Mouse (Mus musculus) c-Kit-positive CD71-positive TER-119-positive erythroid progenitor cells, embryonic 14.5 days (primary cell): ENCODE data around the gene Slc6a1.
A peak's percentile ranks its signal among the peaks of the same experiment; 100 is the strongest.
"Not testable (repeated sequence)": the region's sequence is repeated elsewhere in the genome, so short reads cannot be mapped to it uniquely, and the experiment has no call there.

Source experiments
- DNase-seq: peaks from one replicate; pipeline ENCODE4 v3.0.0-alpha.2; 2013; ENCODE audit warnings: low spot score

Gene Slc6a1

GRCm38 (mm10) chr6:114290184-114290583 lies 7.7 kb downstream of the Slc6a1 start:
- DNase-seq = no peak

DNA sequence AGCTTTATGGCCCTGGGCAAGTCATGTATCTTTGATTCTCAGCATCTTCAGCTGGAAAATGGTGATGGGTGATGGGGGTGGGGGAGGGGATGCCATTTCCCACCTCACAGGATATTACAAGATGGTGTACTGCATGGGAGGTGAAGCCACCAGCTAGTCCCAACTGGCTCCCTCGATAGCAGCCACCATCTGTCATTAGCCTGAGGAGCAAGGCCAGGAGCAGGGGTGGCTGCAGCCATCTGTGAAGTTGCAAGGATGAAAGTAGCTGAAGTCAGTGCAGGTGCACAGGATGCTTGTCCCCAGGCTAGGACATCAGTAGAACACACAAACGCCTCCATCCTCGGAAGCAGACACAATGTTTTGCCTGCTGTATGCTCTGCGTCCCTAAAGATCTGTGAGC lies 8.5 kb downstream of the Slc6a1 start:
- DNase-seq = no peak

DNA sequence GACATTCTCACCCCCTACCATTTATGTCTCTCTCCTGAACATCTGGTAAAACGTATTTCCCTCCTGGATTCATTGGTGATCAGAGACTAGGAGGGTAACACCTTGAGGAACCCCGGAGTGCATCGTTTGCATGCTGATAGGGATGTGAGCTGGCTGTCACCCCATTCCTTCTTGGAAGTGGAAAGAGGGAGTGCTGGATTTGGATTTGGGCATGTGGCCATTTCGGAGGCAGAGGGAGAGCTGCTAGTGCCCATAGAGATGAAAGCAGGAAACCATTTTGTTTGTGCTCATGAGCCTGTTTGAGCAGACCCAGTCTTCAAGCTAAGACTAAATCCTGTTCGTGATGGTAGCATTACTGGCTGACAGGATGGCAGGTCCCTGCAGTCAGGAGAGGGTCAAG lies 9.0 kb downstream of the Slc6a1 start:
- no peak for DNase-seq

- DNase-seq = no peak
Observed at GRCm38 (mm10) chr6:114293511-114293910, 11.1 kb downstream of the Slc6a1 start.

- no peak for DNase-seq
Observed at GRCm38 (mm10) chr6:114295086-114295485, 12.7 kb downstream of the Slc6a1 start.

DNA sequence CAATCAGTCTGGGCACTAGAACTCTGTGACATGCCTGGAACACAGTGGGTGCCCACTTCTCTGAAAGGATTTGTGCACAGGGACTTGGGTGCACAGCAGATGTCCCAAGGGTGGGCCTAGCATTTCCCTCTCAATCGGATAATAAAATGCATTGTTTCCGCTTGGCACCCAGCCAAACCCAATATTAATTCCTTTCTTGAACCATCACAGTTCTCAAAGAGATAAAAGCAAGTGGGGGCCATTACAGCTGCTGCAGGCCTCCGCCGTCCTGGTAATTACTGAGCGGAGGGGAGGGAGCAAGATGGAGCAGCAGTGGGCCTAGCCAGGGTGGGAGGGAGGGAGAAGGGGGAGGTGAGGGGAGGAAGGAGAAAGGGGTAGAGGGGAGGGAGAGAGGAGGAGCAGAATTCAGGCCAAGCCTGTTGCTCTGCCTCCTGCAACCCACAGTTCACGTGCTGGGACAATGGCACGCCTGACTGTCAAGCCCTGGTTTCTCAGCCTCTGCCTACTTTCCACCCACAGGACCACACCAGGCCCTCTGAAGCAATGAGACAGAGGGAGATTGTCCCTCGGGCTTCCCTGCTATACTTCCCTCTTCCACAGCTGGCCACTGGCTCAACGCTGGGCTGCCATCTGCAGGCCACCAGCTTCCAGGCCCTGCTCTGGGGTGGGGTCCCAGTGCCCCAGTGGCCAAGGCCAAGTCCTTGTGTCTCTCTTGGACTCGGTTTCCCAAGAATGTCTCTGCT lies 15.0 kb downstream of the Slc6a1 start:
- DNase-seq = no peak

GRCm38 (mm10) chr6:114299699-114300098 lies 17.3 kb downstream of the Slc6a1 start:
- DNase-seq = no peak

GRCm38 (mm10) chr6:114300737-114301136 lies 18.3 kb downstream of the Slc6a1 start:
- DNase-seq = no peak

GRCm38 (mm10) chr6:114304668-114305067 lies 22.2 kb downstream of the Slc6a1 start:
- DNase-seq = no peak

GRCm38 (mm10) chr6:114320511-114320910 lies 38.1 kb downstream of the Slc6a1 start:
- no peak for DNase-seq

DNA sequence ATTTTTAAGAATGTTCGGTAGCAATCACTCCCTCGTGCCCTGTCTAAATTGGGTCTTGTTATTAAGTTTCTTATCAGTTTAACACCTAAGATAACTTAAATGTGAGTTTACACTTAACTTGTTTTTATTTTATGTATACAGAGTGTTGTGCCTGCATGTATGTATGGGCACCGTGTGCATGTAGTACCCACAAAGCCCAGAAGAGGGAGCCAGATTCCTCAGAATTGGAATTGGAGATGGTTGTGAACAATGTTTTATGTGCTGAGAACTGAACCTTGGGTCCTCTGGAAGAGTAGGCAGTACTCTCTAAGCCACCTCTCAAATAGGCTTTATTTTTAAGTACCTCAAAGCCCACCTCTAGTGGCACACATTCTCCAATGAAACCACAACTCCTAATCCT lies 38.7 kb downstream of the Slc6a1 start:
- DNase-seq = no peak

DNA sequence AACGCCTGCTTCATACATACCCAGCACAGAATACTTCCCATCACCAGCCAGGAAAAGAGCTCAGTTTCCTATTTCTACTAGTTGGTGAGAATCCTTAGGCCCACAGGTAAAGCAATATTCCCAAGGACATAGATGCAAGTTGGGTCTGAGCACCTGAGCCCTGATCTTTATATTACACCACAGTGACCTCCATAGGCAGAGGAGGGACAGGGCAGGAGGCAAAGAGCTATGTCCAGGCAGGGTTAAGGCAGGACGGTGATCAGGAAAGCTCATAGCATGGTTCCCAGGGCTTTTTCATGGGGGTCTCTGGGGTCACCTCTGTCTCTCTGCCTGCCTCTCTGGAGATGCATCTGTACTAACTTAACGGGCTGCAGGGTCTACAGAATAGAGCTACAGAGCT lies 40.5 kb downstream of the Slc6a1 start:
- DNase-seq = no peak

- no peak for DNase-seq
Observed at GRCm38 (mm10) chr6:114324808-114325207, 42.4 kb downstream of the Slc6a1 start.

DNA sequence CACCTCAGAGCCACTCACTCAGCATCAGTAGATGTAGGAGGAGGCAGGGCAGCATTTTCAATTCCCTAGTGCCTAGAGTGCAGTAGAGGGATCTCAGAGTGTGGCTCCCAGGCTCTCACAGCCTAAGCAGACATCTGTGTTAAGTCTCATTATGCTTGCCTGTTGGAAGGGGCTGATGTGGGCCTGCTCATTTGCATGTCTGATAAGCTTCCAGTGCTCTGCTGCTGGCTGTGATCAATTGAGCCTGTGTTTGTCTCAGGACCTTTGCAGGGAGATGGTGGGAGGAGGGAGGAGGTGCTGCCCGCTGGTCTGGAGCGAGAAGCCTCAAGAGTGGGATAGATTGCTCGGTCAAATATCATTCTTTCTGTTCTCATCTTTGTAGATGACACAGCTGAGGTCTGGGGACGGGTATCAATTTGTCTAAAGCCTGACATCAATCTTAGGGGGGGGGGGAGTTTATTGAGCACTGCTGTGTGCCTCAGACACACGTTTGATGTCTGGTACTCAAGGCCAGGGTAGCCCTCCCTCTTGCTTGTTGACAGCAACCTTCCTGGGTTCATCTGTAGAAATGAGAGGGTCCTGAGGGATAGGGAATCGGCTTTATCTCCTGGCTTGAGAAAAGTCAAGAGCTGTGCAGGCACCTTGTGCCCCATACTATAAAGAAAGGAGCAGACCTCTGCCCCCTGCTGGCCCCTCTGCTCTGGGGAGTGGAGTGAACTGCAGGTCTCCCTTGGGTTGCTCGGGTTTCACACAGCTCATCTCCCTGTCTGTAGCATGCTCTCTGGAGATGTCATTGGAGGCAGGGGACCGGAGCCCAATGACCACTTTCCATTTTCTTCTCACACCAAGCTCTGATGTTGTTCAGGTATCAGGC lies 47.4 kb downstream of the Slc6a1 start:
- no peak for DNase-seq

GRCm38 (mm10) chr6:114331926-114332325 lies 49.5 kb downstream of the Slc6a1 start:
- DNase-seq = no peak

- no peak for DNase-seq
Observed at GRCm38 (mm10) chr6:114336128-114336943, 53.9 kb downstream of the Slc6a1 start.

DNA sequence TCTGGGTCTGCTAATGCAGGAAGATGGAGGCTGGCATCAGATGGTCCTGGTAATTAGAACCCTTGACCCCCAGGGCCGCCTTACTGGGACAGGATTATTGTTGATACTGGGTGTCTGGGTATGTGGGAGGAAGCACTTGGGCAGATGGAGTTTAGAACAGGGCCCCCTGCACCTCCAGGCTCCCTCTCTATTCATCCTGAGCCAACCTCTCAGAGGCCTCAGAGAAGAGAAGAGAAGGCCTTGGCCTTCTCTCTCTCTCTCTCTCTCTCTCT lies 54.4 kb downstream of the Slc6a1 start:
- DNase-seq = no peak

- not testable (repeated sequence) for DNase-seq
Observed at GRCm38 (mm10) chr6:114341381-114341780, 58.9 kb downstream of the Slc6a1 start.

DNA sequence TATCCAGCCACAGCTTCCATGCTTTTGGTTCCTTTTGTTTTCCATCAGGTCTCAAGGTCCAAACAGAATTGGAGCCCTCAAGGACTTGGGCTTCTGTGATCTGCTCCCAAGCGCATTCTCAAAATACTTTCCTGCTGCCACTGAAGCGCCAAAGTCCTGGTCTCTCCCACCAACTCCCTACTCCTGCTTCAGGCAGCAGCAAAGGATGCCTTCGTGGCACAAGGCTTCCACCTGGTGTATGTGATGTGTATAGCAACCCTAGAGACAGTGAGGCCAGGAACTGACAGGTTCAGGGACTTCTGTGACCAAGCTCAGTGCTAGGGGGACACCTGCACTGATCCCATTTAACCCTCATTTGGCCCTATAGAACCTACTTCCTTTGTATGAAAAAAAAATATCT lies 61.3 kb downstream of the Slc6a1 start:
- no peak for DNase-seq

DNA sequence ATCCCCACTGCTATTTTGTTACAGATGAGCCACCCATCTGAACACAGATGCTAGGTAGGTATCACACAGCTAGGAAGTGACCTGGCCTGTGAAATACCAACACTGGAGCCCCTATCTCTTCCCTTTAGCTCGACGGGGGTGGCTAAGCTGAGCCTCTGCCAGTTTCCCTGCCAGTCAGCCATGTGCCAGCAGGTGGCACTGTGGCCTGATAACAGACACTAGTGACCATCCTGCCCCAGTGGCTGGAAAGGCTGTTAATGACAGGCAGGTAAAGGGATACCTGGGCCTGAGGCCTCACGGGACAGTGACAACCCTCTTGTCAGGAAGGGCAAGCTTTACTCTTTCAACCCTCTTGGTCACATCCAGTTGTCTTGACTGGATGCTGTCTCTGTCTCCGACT lies 62.7 kb downstream of the Slc6a1 start:
- DNase-seq = peak; percentile 10

- DNase-seq = no peak
Observed at GRCm38 (mm10) chr6:114347831-114348754, 65.7 kb downstream of the Slc6a1 start.

- DNase-seq = no peak
Observed at GRCm38 (mm10) chr6:114354635-114355034, 72.2 kb downstream of the Slc6a1 start.
